Mouse (Mus musculus) kidney, postnatal 36 days (tissue): ENCODE data around the gene Mfsd11.
"Not testable (repeated sequence)": the region's sequence is repeated elsewhere in the genome, so short reads cannot be mapped to it uniquely, and the experiment has no call there.

Source experiments
- DNase-seq, 2 experiments: peaks; one replicate each; pipeline ENCODE4 v3.0.0; 2021 to 2022; ENCODE audit warnings: mixed read lengths in 2 of 2

The Mfsd11 gene

DNA sequence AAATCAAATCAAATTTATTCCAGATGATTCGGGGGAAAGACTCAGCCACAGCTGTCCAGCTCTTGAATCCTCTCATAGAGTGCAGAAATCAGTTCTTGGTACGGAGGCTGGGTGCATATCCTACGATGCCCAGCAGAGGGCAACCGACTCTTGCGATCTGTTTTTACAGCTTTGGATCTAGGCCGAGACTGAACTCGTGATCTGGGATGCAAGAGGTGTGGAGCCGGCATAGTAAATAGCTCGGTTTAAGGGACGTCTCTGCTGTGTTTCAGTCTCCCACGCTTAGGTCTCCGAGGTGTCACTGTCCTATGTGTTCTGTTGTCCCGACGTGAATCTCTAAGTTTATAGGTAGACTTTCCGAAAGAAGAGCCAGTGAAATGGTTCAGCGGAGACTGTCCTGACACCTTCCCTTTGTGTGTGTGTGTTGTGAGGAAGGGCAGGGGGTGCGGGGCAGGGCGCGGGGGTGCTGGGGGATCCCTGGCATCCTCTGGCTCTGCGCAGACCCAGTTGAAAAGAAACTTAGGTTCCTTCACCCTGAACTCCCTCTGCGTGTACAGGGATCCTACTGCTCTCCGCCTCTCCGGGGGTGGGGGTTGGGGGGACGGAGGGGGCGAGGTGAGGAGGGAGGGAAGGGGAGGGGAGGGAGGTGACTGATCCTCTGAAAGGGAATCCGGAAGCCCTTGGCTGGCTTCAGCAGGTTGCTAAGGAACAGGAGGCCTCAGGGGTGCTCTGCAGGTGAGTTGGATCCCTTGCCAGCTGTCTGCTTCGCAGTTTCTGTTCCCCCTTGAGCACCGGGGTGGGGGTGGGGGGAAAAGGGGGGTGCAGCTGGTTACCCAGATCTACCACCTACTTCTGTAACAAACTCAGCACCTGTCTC is 33.3 kb downstream of the Mfsd11 start:
- DNase-seq: peak; percentile 85 to 92

GRCm38 (mm10) chr11:116887136-116887535 is 34.9 kb downstream of the Mfsd11 start:
- no peak for DNase-seq

DNA sequence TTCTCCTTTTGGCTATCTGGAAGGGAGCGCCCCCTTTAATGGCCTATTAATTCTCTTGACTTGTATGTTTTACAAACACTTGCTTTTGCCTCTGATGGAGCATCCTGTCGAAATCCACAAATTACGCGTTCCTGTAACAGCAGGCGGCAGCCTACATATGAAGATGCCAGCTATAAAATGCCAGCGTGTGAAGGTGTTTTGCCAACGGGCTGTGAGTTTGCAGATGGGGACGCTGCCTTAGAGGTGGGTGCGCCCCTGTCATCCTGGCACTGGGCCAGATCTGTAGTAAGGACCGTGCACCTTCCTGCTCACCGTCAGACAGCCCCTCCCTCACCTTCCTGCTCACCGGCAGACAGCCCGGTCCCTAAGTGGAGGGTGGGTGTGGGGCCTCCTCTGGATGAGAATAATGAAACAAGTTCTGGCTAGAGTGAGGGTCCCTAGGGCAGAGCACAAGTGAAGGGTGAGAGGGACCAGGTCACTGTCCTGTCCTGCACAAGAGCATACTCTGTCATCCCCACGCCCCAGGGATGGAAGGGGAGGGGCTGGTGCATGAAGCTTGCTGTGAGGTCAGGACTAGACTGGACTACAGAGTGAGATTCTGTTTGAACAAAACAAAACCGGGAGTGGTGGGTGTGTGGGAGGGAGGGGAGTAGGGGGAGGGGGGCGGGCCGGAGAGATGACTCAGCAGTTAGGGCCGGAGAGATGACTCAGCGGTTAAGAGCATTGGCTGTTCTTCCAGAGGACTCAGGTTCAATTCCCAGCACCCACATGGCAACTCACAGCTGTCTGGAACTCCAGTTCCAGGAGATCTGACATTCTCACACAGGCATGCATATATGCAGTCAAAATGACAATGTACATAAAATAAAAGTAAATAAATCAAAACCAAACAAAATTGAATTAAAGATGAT is 41.5 kb downstream of the Mfsd11 start:
- no peak for DNase-seq

- no peak for DNase-seq
These were observed 43.2 kb downstream of the Mfsd11 start for GRCm38 (mm10) chr11:116895402-116895801.

DNA sequence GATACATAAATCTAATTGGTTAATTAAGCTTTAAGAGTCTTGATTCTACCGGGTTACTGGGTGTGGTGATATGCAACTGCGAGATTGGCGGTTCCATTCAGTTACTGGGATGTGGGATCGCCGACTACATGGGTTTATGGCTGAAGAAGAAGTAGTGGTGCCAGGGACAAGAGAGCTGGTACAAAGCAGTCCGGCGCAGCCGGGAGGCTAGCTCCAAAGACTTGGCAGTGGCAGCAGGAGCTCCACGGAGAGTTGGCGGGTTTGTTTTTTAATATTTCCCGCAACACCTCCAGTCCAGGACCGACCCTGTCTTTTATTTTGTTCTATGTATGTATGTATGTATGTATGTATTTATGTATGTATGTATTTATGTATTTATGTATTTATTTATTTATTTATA is 47.0 kb downstream of the Mfsd11 start:
- DNase-seq: no peak

GRCm38 (mm10) chr11:116902588-116902987 is 50.3 kb downstream of the Mfsd11 start:
- not testable (repeated sequence) for DNase-seq

DNA sequence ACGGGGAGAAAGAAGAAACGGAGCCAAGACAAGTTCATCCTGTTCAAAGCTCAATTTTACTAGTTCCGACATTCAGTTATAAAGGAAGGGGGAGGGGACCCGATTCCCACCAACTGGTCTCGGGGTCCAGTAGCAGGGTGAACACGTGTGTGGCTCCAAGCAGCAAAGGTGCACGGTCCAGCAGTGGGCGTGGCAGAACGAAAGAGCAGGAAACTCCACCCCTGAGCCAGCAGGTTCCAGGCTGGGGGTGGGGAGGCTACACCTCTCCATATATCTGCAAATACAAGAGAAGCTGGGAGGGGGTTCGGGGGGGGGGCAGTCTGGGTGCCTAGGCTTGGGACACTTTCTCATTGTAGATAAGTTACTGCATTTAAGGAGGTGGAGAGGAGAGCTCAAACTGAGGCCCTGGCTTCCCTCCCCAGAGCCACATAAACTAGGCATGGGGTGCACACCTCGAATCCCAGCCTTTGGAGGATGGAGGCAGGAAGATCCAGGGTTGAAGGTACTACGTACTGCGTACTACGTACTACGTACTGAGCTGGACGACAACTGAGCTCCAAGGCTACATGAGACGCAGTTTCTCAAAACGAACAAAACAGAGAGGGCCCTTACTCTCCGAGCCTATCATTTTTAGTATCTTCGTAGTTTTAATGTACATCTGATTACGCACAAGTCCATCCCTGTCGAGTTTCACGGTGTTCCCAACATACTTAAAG is 53.7 kb downstream of the Mfsd11 start:
- peak; percentile 27 to 57 for DNase-seq

DNA sequence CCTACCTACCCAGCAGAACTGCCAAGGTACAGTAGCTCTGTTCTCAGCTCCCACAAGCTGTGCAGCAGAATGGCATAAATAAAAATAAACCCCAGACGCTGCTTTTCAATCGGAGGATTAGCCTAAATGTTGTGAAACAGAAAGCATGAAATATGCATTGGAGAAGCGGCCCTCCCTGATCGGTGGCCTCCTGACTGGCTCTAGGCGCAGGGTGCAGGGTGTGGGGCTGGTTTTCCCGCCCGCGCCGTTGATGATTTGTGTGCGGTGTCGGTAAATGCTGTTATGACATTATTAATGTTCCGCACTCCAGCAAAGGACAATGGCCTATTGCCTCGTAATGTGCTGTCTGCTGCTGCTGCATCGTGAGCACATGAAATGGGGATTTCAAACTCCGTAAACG is 61.3 kb downstream of the Mfsd11 start:
- DNase-seq: no peak

DNA sequence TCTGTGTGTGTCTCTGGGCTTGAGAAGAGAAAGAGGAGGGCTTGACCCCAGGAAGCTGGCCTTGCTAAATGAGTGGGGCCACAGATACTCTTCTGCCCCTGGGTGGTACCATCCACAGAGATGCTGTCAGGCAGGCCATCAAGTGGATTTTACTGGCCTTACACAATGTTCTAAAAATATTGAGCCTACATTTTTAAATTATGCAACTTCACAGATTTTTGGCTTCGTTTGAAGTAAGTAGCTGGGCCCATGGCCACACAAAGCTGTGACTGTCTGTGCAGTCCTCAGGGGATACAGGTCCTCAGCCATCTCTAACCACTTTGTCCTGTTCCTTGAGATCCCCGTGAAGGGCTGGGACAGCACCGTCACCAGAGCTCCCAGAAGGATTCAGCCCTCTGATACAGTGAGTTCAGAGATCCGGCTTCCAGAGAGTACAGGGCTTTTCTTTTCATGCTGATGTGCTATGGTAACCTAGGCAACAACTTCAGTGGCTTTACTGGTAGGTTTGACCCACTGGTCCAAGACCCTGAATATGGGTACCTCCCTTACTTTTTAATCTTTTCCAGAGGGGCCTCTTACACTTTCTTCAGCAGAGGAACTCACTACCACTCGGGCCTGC is 62.1 kb downstream of the Mfsd11 start:
- no peak for DNase-seq

GRCm38 (mm10) chr11:116915241-116915640 is 63.0 kb downstream of the Mfsd11 start:
- no peak for DNase-seq

- no peak for DNase-seq
These were observed 65.1 kb downstream of the Mfsd11 start for GRCm38 (mm10) chr11:116917361-116917760.

DNA sequence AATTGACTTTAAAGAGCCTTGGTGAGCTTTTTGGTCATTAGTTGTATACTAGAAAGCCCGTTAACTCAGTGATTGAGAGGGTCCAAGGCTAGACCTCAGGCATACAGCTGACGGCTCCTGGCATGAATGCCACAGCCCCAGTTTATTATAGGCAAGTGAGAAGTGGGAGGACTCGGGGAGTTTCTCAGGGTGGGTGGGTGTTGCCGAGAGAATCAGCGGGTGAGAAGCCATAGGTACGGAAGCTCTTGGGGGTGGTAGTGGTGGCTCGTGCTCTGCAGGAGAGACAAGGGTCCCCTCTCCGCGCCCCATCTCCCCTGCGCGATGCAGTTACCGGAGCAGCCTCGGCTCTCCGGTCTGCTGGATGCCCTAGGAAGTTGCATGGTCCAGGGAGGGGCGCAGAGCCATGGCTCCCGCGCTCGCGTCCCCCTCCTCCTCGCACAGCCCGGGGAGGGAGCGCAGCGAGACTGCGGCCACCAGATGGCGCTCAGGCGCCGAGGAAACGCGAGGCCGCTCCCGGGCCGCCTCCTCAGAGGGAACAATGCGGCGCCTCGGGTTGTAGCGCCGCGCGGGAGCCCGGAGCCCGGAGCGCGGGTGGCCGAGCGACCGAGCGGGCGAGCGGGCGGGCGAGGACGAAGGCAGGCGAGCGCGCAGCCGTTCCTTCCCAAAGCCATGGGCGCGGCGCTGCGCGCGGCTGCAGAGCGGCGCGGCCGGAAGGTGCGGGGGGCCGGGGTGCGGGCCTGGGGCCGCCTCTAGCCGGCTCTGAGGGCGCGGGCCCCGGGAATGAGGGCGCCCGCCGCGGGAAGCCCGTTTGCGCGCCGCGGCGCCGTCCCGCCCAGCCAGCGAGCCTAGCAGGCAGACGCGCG is 66.3 kb downstream of the Mfsd11 start, which contains the start of gene Mgat5b:
Mgat5b (plus strand) TSS at position 541 of the 863 bp plus-strand sequence.
- peak; percentile 66 to 92 for DNase-seq

GRCm38 (mm10) chr11:116919186-116920020 is 67.2 kb downstream of the Mfsd11 start:
- no peak for DNase-seq

DNA sequence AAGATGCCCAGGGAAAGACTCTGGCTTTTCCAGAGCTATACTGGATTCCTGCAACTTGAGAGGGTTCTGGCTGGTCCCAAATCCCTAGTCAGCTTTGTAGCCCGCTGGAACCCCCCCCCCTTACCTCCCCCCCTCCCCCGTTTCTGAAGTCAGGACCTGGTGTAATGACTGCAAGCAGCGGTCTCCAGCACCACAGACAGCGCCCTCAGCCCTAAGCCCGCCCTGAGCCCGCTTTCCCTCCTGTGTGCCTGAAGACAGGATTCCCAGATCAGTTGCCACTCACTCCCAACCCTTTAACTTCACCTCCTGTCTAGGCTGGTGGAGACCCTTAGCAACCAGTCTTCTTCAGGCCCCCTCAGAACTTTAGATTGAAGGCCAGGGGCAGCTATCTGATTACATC is 68.5 kb downstream of the Mfsd11 start:
- peak; percentile 4 to 52 for DNase-seq

GRCm38 (mm10) chr11:116922058-116922457 is 69.8 kb downstream of the Mfsd11 start:
- no peak for DNase-seq
